Mouse (Mus musculus): ENCODE measurements around the gene Mucl2. TPM values are rescaled to one million over a fixed set of nuclear protein-coding genes. Genes with fewer than 3 reads are reported as not detected.
"Not testable (repeated sequence)": the region's sequence is repeated elsewhere in the genome, so short reads cannot be mapped to it uniquely, and the experiment has no call there.

Gene Mucl2
- not detected in 2 replicates for polyA plus RNA-seq (2014; fragmentation: Nextera tagmentation; extraction: Ambion mirVana)

GRCm38 (mm10) chr15:103899212-103899611 lies at the start of gene Mucl2:
Gene Mucl2, minus strand, starts transcription at chr15:103899312.
- no peak within 1 kb of the TSS for H3K4me3 ChIP-seq (ENCODE audit: low read depth, low read length)
- no peaks in the 10 kb centered on the region for H3K9me3 ChIP-seq (ENCODE audit: control insufficient read depth, low read length)
- H3K4me2 ChIP-seq (ENCODE audit: low read depth, low read length, severe bottlenecking): no peak within 1 kb of the TSS
- no peak within 1 kb of the TSS for H3K27ac ChIP-seq (ENCODE audit: low read depth, low read length)
- H3K9ac ChIP-seq (ENCODE audit: low read length): no peak within 1 kb of the TSS
- 81% methylated on average over 1 of the region's 1 CpGs for WGBS
- H3K36me3 ChIP-seq (ENCODE audit: control insufficient read depth, insufficient read depth, low read length): no peaks in the 10 kb centered on the region
- ATAC-seq (replicated peaks; ENCODE audit: low FRiP score) (no peak), DNase-seq (ENCODE audit: low spot score) (no peak)
- no peaks in the 10 kb centered on the region for H3K27me3 ChIP-seq (ENCODE audit: control insufficient read depth, insufficient read depth, low read length)
- H3K4me1 ChIP-seq (replicated peaks; ENCODE audit: control insufficient read depth, insufficient read depth, low read length): no peaks in the 10 kb centered on the region

GRCm38 (mm10) chr15:103913061-103913460 lies 13.9 kb upstream of the Mucl2 start:
- H3K4me1 ChIP-seq (replicated peaks; ENCODE audit: control insufficient read depth, insufficient read depth, low read length); H3K27ac ChIP-seq (ENCODE audit: low read depth, low read length); H3K9ac ChIP-seq (ENCODE audit: low read length); ATAC-seq (replicated peaks; ENCODE audit: low FRiP score); H3K4me2 ChIP-seq (ENCODE audit: low read depth, low read length, severe bottlenecking); H3K36me3 ChIP-seq (ENCODE audit: control insufficient read depth, insufficient read depth, low read length); H3K9me3 ChIP-seq (ENCODE audit: control insufficient read depth, low read length); H3K4me3 ChIP-seq (ENCODE audit: low read depth, low read length); H3K27me3 ChIP-seq (ENCODE audit: control insufficient read depth, insufficient read depth, low read length); DNase-seq (ENCODE audit: low spot score): not testable (repeated sequence)
- 36% methylated on average over 1 of the region's 1 CpGs for WGBS

Small RNA genes within 50 kb of the gene (microRNA-seq; reads per million reads assigned to microRNA genes)
- not detected for gene Gm22852 (ENCODE audit: insufficient number of aligned reads)

Other genes starting within 250 kb of the Mucl2 start
- not detected in 2 replicates for gene Mucl1, start 143.8 kb downstream of the Mucl2 start, polyA plus RNA-seq (2014; fragmentation: Nextera tagmentation; extraction: Ambion mirVana)

Measured in forebrain, embryonic 11.5 days (tissue).